Mouse (Mus musculus) CH12.LX (cell line): Measurements from ENCODE around the gene Dgcr8.

ENCODE experiments used
- CTCF ChIP-seq, 2 experiments: IDR thresholded peaks in 1 of 2; conservative IDR thresholded peaks in 1 of 2; 2 replicates each; pipeline ENCODE4 v1.5.1; 2011 to 2012; ENCODE audit warnings: low read depth in 2 of 2, low read length in 2 of 2, improper control_type of control experiment in 1 of 2, inconsistent platforms in 1 of 2, mild to moderate bottlenecking in 1 of 2, moderate library complexity in 1 of 2
- E2F4 ChIP-seq: IDR thresholded peaks from 2 replicates; pipeline ENCODE4 v1.6.1; 2011; ENCODE audit warnings: low read depth, low read length, improper control_type of control experiment; ENCODE audit not compliant: insufficient replicate concordance
- ELF1 ChIP-seq: IDR thresholded peaks from 2 replicates; pipeline ENCODE4 v1.6.1; 2014; ENCODE audit warnings: low read depth, mild to moderate bottlenecking, inconsistent platforms, low read length, improper control_type of control experiment
- ETS1 ChIP-seq: conservative IDR thresholded peaks from 2 replicates; pipeline ENCODE4 v1.6.1; 2012; ENCODE audit warnings: low read depth, mild to moderate bottlenecking, inconsistent platforms, low read length, improper control_type of control experiment, moderate library complexity
- GABPA ChIP-seq: IDR thresholded peaks from 2 replicates; pipeline ENCODE4 v1.6.1; 2012; ENCODE audit warnings: low read depth, low read length, improper control_type of control experiment, inconsistent platforms; ENCODE audit not compliant: insufficient replicate concordance
- HCFC1 ChIP-seq: IDR thresholded peaks from 2 replicates; pipeline ENCODE4 v1.6.1; 2012; ENCODE audit warnings: low read depth, mild to moderate bottlenecking, inconsistent platforms, low read length, improper control_type of control experiment
- MAFK ChIP-seq: IDR thresholded peaks from 2 replicates; pipeline ENCODE4 v1.6.1; 2011; ENCODE audit warnings: low read length, improper control_type of control experiment; ENCODE audit not compliant: insufficient replicate concordance
- MAX ChIP-seq: IDR thresholded peaks from 2 replicates; pipeline ENCODE4 v1.6.1; 2011; ENCODE audit warnings: low read length, improper control_type of control experiment
- POLR2A ChIP-seq: IDR thresholded peaks from 2 replicates; pipeline ENCODE4 v1.6.1; 2011; ENCODE audit warnings: low read depth, mild to moderate bottlenecking, improper control_type of control experiment, low read length
- SMC3 ChIP-seq: IDR thresholded peaks from 2 replicates; pipeline ENCODE4 v1.6.1; 2011; ENCODE audit warnings: low read depth, low read length, improper control_type of control experiment
- UBTF ChIP-seq: IDR thresholded peaks from 2 replicates; pipeline ENCODE4 v1.6.1; 2012; ENCODE audit warnings: low read depth, mild to moderate bottlenecking, inconsistent platforms, low read length, improper control_type of control experiment, moderate library complexity
- USF2 ChIP-seq: conservative IDR thresholded peaks from 2 replicates; pipeline ENCODE4 v1.6.1; 2011; ENCODE audit warnings: low read depth, low read length, improper control_type of control experiment

GRCm38 (mm10) chr16:18217579-18217978, 71.5 kb downstream of the Dgcr8 start, which contains the start of gene Ccdc188:
- TF ChIP-seq MAFK (no peak), ELF1 (no peak), POLR2A (no peak), E2F4 (no peak), HCFC1 (no peak), USF2 (no peak), ETS1 (no peak), MAX (no peak), CTCF (conservative IDR thresholded peaks at IDR 0.05 in 1 of 2, IDR thresholded peaks at IDR 0.05 in 1 of 2; ENCODE audit: low read depth in 2 of 2, low read length in 2 of 2) (no peak), SMC3 (no peak), UBTF (no peak), GABPA (no peak)
